Mouse (Mus musculus) C2C12 (cell line): Measurements from ENCODE around the gene Mynn. TPM values are rescaled to one million over a fixed set of nuclear protein-coding genes. Genes with fewer than 3 reads are reported as not detected.

Source experiments
- H3K27me3 ChIP-seq: one replicate; pipeline ENCODE4 v1.6.1; 2011; ENCODE audit not compliant: control insufficient read depth, insufficient read depth, insufficient read length
- H3K36me3 ChIP-seq: one replicate; pipeline ENCODE4 v1.6.1; 2011; ENCODE audit not compliant: control insufficient read depth, insufficient read depth
- H3K4me3 ChIP-seq: one replicate; pipeline ENCODE4 v1.5.1; 2011; ENCODE audit warnings: mild to moderate bottlenecking, control low read depth; ENCODE audit not compliant: poor library complexity, insufficient read depth, severe bottlenecking
- H3K79me2 ChIP-seq: one replicate; pipeline ENCODE4 v1.6.1; 2011; ENCODE audit not compliant: control insufficient read depth, insufficient read depth
- H3K79me3 ChIP-seq: one replicate; pipeline ENCODE4 v1.6.1; 2011; ENCODE audit warnings: low read depth, control low read depth
- H3ac ChIP-seq: one replicate; pipeline ENCODE3; 2011; ENCODE audit warnings: low read depth; ENCODE audit not compliant: control insufficient read depth, insufficient read length
- CEBPB ChIP-seq: IDR thresholded peaks from one replicate; pipeline ENCODE4 v1.6.1; 2011; ENCODE audit warnings: low read depth, mild to moderate bottlenecking, control low read depth, moderate library complexity
- CTCF ChIP-seq: IDR thresholded peaks from one replicate; pipeline ENCODE4 v1.5.1; 2011; ENCODE audit not compliant: control insufficient read depth, insufficient read depth, insufficient read length
- FOSL1 ChIP-seq: IDR thresholded peaks from one replicate; pipeline ENCODE4 v1.8.0; 2011; ENCODE audit warnings: mild to moderate bottlenecking, low read length; ENCODE audit not compliant: poor library complexity, insufficient read depth, severe bottlenecking
- MAX ChIP-seq: IDR thresholded peaks from one replicate; pipeline ENCODE4 v1.6.1; 2011; ENCODE audit warnings: mild to moderate bottlenecking, control low read depth
- MYOD1 ChIP-seq: IDR thresholded peaks from one replicate; pipeline ENCODE4 v1.6.1; 2011; ENCODE audit warnings: low read depth; ENCODE audit not compliant: control insufficient read depth, insufficient read length
- MYOG ChIP-seq: IDR thresholded peaks from one replicate; pipeline ENCODE4 v1.6.1; 2011; ENCODE audit not compliant: control insufficient read depth, insufficient read length; ENCODE audit errors: extremely low read depth
- USF1 ChIP-seq: IDR thresholded peaks from one replicate; pipeline ENCODE4 v1.6.1; 2011; ENCODE audit warnings: low read depth, mild to moderate bottlenecking, control low read depth, moderate library complexity
- polyA plus RNA-seq: library from polyadenylated mRNA; unstranded; fragments of >200 nt; fragmentation: generic; extraction: Trizol; gene quantifications from one replicate; pipeline ENCODE4 v1.2.1, GENCODE M21; 2012; ENCODE audit warnings: missing spikeins

Mynn gene
- polyA plus RNA-seq, 1 experiment = 3.5 TPM

GRCm38 (mm10) chr3:30646761-30647160 lies 44.9 kb downstream of the Mynn start:
- H3K4me3 ChIP-seq = no peak overlapping the region

GRCm38 (mm10) chr3:30647440-30648090 lies 45.7 kb downstream of the Mynn start, which contains the start of gene Lrrc34:
Gene Lrrc34 (minus strand): TSS chr3:30647869.
- Histone ChIP-seq H3K79me2 (no peaks in the 10 kb centered on the region), H3ac (no peak within 1 kb of the TSS), H3K27me3 (peaks cover 23% of the 10 kb centered on the region), H3K4me3 (no peak within 1 kb of the TSS), H3K36me3 (no peaks in the 10 kb centered on the region), H3K79me3 (no peaks in the 10 kb centered on the region)
- TF ChIP-seq MYOG = no peak
- no peak for TF ChIP-seq CTCF
- no peak for TF ChIP-seq FOSL1
- TF ChIP-seq MAX = no peak
- no peak for TF ChIP-seq USF1
- no peak for TF ChIP-seq MYOD1
- no peak for TF ChIP-seq CEBPB

More at GRCm38 (mm10) chr3:30646761-30647160, 44.9 kb downstream of the Mynn start:
- Histone ChIP-seq H3K79me2 (no peaks in the 10 kb centered on the region), H3ac (no peak overlapping the region), H3K79me3 (no peaks in the 10 kb centered on the region), H3K36me3 (no peaks in the 10 kb centered on the region), H3K27me3 (peaks cover 23% of the 10 kb centered on the region)
- no peak for TF ChIP-seq FOSL1
- no peak for TF ChIP-seq CEBPB
- TF ChIP-seq MYOD1 = no peak
- no peak for TF ChIP-seq CTCF
- TF ChIP-seq USF1 = no peak
- no peak for TF ChIP-seq MAX
- no peak for TF ChIP-seq MYOG

- H3K79me2 ChIP-seq = no peaks in the 10 kb centered on the region
- no peaks in the 10 kb centered on the region for H3K36me3 ChIP-seq
- no peak overlapping the region for H3K4me3 ChIP-seq
- peaks cover 23% of the 10 kb centered on the region for H3K27me3 ChIP-seq
- no peak overlapping the region for H3ac ChIP-seq
- TF ChIP-seq MYOG (no peak), MAX (no peak), CEBPB (no peak), FOSL1 (no peak), CTCF (no peak), MYOD1 (no peak), USF1 (no peak)
- H3K79me3 ChIP-seq = no peaks in the 10 kb centered on the region
Measured at GRCm38 (mm10) chr3:30648466-30648865, 46.6 kb downstream of the Mynn start.

- Histone ChIP-seq H3K36me3 (no peaks in the 10 kb centered on the region), H3K27me3 (peaks cover 23% of the 10 kb centered on the region), H3K79me2 (no peaks in the 10 kb centered on the region), H3K4me3 (no peak overlapping the region), H3K79me3 (no peaks in the 10 kb centered on the region), H3ac (no peak overlapping the region)
- TF ChIP-seq FOSL1 (no peak), CTCF (no peak), USF1 (no peak), CEBPB (no peak), MAX (no peak), MYOG (no peak), MYOD1 (no peak)
Measured at GRCm38 (mm10) chr3:30650062-30650841, 48.4 kb downstream of the Mynn start.

- no peaks in the 10 kb centered on the region for H3K79me3 ChIP-seq
- no peaks in the 10 kb centered on the region for H3K36me3 ChIP-seq
- peaks cover 1% of the 10 kb centered on the region for H3K27me3 ChIP-seq
- TF ChIP-seq MYOG (no peak), MYOD1 (no peak), USF1 (no peak), MAX (no peak), CTCF (no peak), CEBPB (no peak), FOSL1 (no peak)
- no peak overlapping the region for H3ac ChIP-seq
- H3K79me2 ChIP-seq = no peaks in the 10 kb centered on the region
- no peak overlapping the region for H3K4me3 ChIP-seq
Measured at GRCm38 (mm10) chr3:30655937-30656336, 54.1 kb downstream of the Mynn start.
